Mouse (Mus musculus) E14TG2a.4 (cell line): Measurements from ENCODE around the gene N4bp1.

ENCODE experiments used
- CTCF ChIP-seq: conservative IDR thresholded peaks from 2 replicates; pipeline ENCODE4 v1.5.1; 2014; ENCODE audit warnings: low read length
- NANOG ChIP-seq: IDR thresholded peaks from 2 replicates; pipeline ENCODE4 v1.6.1; 2014; ENCODE audit warnings: borderline replicate concordance, low read length, mixed read lengths

DNA sequence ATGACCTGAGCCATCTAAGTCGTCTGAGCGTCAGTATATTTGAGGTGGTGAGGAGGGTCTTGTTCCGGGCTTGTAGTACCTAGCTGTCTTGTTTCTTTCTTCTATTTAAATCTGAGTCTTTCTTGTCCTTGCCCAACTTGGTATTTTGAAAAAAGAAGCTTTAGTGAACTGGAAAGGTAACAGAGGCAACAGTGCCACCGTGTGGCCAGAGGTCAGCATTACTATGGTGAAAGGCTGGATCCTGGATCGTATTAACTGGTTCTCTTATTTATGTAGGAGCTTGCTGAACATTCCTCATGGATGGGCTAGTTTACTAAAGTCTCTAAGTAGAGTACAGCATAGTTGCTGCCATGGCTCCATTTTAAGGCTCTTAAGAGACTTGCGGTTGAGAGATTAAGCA lies 23.5 kb upstream of the N4bp1 start:
- TF ChIP-seq CTCF = peak; percentile 80
- no peak for TF ChIP-seq NANOG
